Mouse (Mus musculus) megakaryocyte, embryonic 14.5 days (primary cell): ENCODE measurements around the gene Cdr2.
"Not testable (repeated sequence)": the region's sequence is repeated elsewhere in the genome, so short reads cannot be mapped to it uniquely, and the experiment has no call there.

Experiments
- FLI1 ChIP-seq: IDR thresholded peaks from 2 replicates; pipeline ENCODE4 v1.6.1; 2012; ENCODE audit warnings: low read length, inconsistent platforms, mixed read lengths
- GATA1 ChIP-seq: IDR thresholded peaks from 3 replicates; pipeline ENCODE4 v1.6.1; 2012; ENCODE audit warnings: mixed read lengths, low read length, inconsistent platforms, borderline replicate concordance

DNA sequence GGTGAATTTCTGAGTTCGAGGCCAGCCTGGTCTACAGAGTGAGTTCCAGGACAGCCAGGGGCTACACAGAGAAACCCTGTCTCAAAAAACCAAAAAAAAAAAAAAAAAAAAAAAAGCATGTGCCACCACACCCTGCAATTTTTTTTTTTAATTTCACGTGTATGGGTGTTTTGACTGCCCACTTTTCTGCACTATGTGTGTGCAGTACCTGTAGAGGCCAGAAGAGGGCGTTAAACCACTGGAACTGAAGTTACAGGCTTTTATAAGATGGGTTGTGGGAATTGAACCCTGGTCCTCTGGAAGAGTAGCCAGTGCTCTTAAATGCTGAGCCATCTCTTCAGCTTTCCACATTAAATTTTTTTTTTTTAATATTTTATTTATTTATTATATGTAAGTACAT lies 71.9 kb downstream of the Cdr2 start:
- not testable (repeated sequence) for TF ChIP-seq GATA1, FLI1
